Mouse (Mus musculus) liver, embryonic 16.5 days (tissue): ENCODE measurements around the gene Timp3. TPM values are rescaled to one million over a fixed set of nuclear protein-coding genes. Genes with fewer than 3 reads are reported as not detected.

Experiments used
- ATAC-seq: fragments of 200-750 bp; cut with Nextera tagmentation; 2 replicates; pipeline ENCODE4 v1.8.0; 2017; ENCODE audit warnings: low read depth, mild to moderate bottlenecking, moderate number of reproducible peaks, moderate library complexity
- H3K27ac ChIP-seq: fragments of 300-500 bp; sonication (generic); 2 replicates; pipeline ENCODE4 v1.5.1; 2014; ENCODE audit warnings: mild to moderate bottlenecking, low read length
- H3K27me3 ChIP-seq: fragments of 300-500 bp; sonication (generic); 2 replicates; pipeline ENCODE4 v1.6.1; 2014; ENCODE audit warnings: low read depth, low read length, mixed read lengths; ENCODE audit not compliant: control insufficient read depth, insufficient read depth
- H3K36me3 ChIP-seq: fragments of 300-500 bp; sonication (generic); 2 replicates; pipeline ENCODE4 v1.6.1; 2014; ENCODE audit warnings: mild to moderate bottlenecking; ENCODE audit not compliant: control insufficient read depth, insufficient read depth
- H3K4me1 ChIP-seq: fragments of 300-500 bp; sonication (generic); 2 replicates; pipeline ENCODE4 v1.6.1; 2014; ENCODE audit warnings: low read depth, low read length, mixed read lengths; ENCODE audit not compliant: control insufficient read depth
- H3K4me2 ChIP-seq: fragments of 300-500 bp; sonication (generic); 2 replicates; pipeline ENCODE4 v1.6.1; 2014; ENCODE audit warnings: low read depth, low read length, mixed read lengths
- H3K4me3 ChIP-seq: fragments of 300-500 bp; sonication (generic); 2 replicates; pipeline ENCODE4 v1.5.1; 2014; ENCODE audit warnings: low read depth, mild to moderate bottlenecking, low read length
- H3K9ac ChIP-seq: fragments of 300-500 bp; sonication (generic); 2 replicates; pipeline ENCODE4 v1.6.1; 2014; ENCODE audit warnings: low read depth, low read length
- H3K9me3 ChIP-seq: fragments of 300-500 bp; sonication (generic); replicated peaks from 2 replicates; pipeline ENCODE4 v1.6.1; 2016; ENCODE audit warnings: low read length; ENCODE audit not compliant: control insufficient read depth
- WGBS: fragments of 180-500 bp; shearing (Covaris S2); extraction: QIAGEN DNeasy Blood & Tissue Kit; methylation state at CpG from one replicate; pipeline ENCODE4 v1.1.7; 2014; ENCODE audit not compliant: insufficient replicate concordance; 5-methylcytosine and 5-hydroxymethylcytosine counted together
- polyA plus RNA-seq: library from polyadenylated mRNA; unstranded; fragments of >200 nt; fragmentation: Nextera tagmentation; extraction: Ambion mirVana; gene quantifications from 2 replicates; pipeline ENCODE4 v1.2.1, GENCODE M21; 2015

Timp3 gene
- polyA plus RNA-seq, 1 experiment from 2014 or later: 7.3 TPM

DNA sequence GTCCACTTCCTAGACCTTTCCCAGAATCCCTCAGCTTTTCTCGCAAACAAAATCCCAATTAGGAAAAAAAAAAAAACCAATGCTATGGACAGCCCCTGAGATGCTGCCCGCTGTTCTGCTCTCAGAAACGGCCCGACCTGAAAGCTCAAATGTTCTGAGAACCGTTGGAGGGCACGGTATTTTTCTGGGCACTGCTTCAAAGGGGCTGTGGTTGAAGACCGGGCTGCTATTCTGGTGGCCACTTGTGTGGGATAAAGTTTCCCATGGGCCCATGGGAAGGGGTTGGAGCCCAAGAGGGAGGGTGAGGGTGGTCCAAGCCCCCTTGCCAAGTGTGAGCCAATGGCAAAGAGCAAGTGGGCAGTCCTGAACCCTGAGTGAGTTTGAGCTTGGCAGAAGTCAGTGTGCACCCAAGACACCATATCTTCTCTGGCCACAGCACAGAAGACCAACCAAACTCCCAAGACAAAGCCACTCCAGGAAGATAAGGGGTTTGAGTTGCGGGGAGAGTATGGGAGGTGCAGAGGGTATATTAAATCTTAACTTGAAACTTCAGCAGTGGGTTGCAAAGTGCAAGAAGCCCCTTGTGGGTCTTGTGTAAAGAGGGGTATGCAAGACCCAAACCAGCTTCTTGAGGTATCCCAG lies 29.2 kb downstream of the Timp3 start:
- 80% methylated on average over 8 of the region's 8 CpGs for WGBS
- Histone ChIP-seq H3K9ac (no peak overlapping the region), H3K27me3 (no peaks in the 10 kb centered on the region), H3K4me1 (peaks cover 37% of the 10 kb centered on the region), H3K4me3 (no peak overlapping the region), H3K9me3 (no peaks in the 10 kb centered on the region), H3K27ac (peak overlapping the region; percentile 20; the same call in 1 of the 2 replicates), H3K4me2 (no peak overlapping the region), H3K36me3 (no peaks in the 10 kb centered on the region)
- ATAC-seq: no peak

DNA sequence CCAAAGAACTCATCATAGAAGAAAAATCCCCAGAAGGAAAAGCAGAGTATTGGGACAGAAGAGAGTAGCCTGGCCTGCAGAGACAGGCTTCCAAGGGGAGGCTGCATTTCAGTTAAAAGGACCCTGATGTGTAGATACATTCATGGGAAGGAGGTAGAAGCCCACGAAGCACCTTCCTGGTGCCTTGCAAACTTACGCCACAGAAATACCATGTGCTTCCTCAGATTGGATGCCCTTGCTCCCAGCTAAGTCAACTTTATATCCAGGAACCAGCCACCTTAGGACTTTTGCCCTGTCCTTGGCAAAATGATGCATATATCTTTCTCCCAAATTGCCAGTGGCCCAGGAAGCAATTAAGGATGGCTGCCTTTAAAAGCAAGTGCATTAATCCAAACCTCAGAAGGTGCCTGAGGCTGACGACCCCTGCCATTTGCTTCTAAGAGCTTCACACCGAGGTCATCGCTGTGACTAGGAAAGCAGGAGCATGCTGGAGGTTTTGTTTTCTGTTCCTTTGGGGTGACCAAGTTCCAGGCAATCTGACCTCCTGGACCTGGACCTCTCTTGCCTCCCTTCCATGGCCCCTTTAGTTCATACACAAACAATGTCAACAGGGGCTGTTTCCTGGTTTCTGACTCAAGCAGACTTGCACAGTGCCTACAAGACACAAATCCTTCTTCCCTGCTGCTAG lies 31.0 kb downstream of the Timp3 start:
- Histone ChIP-seq H3K27ac (no peak overlapping the region), H3K4me1 (peaks cover 37% of the 10 kb centered on the region), H3K36me3 (no peaks in the 10 kb centered on the region), H3K9ac (no peak overlapping the region), H3K4me3 (no peak overlapping the region), H3K9me3 (no peaks in the 10 kb centered on the region), H3K27me3 (no peaks in the 10 kb centered on the region), H3K4me2 (no peak overlapping the region)
- no peak for ATAC-seq
- WGBS: 54% methylated on average over 5 of the region's 5 CpGs

DNA sequence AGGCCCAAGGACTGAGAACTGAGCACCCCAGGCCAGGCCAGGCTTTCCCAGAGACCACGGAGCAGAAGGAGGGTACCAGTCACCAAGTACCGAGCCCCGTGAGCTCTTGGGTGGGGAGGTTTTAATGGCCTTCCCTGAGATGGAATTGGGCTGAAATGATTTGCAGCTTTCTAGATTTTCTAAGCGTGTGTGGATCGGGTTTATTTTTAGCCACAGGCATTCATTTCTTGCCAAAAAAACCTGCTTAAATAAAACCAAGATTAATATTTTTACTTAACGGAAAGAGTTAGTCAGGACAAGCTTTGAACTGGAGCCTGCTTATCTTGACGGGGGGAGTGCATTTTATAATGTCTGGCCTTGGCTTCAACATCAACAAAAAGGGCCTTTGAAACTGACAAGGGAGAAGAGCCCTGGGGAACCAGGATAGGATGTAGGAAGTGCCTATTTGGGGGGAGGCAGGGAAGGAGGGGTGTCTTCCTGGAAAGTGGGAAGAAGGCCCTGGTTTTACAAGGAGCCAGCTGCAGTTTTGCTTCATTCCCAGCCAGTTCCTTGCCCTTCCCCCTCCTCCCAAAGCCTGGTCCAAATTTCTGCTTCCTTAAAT lies 31.6 kb downstream of the Timp3 start:
- H3K4me1 ChIP-seq: peaks cover 37% of the 10 kb centered on the region
- no peak for ATAC-seq
- H3K27ac ChIP-seq: no peak overlapping the region
- no peaks in the 10 kb centered on the region for H3K36me3 ChIP-seq
- H3K27me3 ChIP-seq: no peaks in the 10 kb centered on the region
- no peaks in the 10 kb centered on the region for H3K9me3 ChIP-seq
- H3K9ac ChIP-seq: no peak overlapping the region
- 60% methylated on average over 7 of the region's 7 CpGs for WGBS
- no peak overlapping the region for H3K4me2 ChIP-seq
- H3K4me3 ChIP-seq: no peak overlapping the region

DNA sequence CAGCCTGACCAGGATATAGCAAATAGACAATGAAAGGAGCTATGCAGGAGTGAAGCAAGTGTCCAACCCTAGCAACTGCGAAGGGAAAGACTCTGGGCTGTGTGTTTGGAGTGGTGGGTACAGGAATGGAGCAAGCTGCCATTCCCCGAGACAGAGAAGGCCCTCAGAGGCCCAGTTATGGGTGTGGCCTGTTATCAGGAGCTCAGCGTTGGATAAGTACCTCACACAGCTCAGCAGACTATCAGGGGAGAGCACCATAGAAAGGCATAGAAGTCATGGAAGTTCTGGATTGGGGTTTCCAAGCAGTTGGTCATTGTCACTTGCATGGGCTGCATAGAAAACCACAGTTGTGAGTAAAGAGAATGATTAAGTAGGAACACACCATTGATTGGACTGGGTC lies 32.8 kb downstream of the Timp3 start:
- no peak overlapping the region for H3K27ac ChIP-seq
- ATAC-seq: peak; percentile 89
- no peaks in the 10 kb centered on the region for H3K36me3 ChIP-seq
- H3K9ac ChIP-seq: 0 out of 2 replicates have a peak overlapping the region, but pooled peaks have one; percentile 2
- 36% methylated on average over 3 of the region's 3 CpGs for WGBS
- peaks cover 37% of the 10 kb centered on the region for H3K4me1 ChIP-seq
- H3K4me2 ChIP-seq: peak overlapping the region; percentile 33
- H3K27me3 ChIP-seq: no peaks in the 10 kb centered on the region
- no peaks in the 10 kb centered on the region for H3K9me3 ChIP-seq
- H3K4me3 ChIP-seq: peak overlapping the region; percentile 0; the same call in 1 of the 2 replicates

DNA sequence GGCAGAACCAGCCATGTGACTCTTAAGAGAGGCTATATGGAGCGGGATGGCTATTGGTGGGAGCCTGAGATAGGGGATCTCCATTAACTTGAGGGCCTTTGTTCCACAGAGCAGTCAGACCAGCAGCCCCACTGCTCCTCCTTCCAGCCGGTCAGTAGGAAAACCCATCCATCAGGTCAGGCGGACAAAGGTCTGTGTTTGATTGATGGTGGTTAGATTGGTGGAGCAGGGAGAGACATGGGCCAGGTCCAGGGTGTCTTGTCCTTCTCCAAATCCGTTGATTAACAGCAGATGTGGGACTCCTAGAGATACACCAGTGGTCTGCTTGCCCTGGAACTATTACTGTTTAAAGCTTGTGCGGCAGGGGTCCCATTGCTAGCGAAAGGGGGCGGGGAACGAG lies 34.4 kb downstream of the Timp3 start:
- peaks cover 33% of the 10 kb centered on the region for H3K4me1 ChIP-seq
- ATAC-seq: no peak
- no peak overlapping the region for H3K4me3 ChIP-seq
- no peaks in the 10 kb centered on the region for H3K36me3 ChIP-seq
- H3K27ac ChIP-seq: no peak overlapping the region
- H3K9ac ChIP-seq: no peak overlapping the region
- H3K9me3 ChIP-seq: no peaks in the 10 kb centered on the region
- WGBS: 62% methylated on average over 8 of the region's 8 CpGs
- no peak overlapping the region for H3K4me2 ChIP-seq
- no peaks in the 10 kb centered on the region for H3K27me3 ChIP-seq

DNA sequence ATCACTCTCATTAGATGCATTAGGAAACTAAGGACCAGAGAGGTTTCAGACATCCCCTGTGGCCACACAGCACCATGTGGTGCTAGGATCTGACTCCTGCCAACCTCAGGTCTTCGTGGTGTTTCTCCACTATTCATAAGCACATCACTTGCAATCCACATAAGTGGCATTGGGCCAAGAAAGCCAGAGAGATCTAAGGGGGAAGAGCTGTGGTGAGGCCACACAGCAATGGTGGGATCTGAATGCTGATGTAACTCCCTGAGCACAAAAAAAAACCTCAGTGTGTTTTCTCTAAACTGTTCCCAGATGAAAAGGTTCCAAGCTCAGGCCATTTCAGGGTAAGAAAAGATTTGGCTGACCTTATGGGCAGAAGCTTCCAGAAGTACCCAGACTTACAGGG lies 36.3 kb downstream of the Timp3 start:
- no peak for ATAC-seq
- Histone ChIP-seq H3K4me2 (no peak overlapping the region), H3K36me3 (no peaks in the 10 kb centered on the region), H3K9ac (no peak overlapping the region), H3K27me3 (no peaks in the 10 kb centered on the region), H3K4me1 (peaks cover 44% of the 10 kb centered on the region), H3K4me3 (no peak overlapping the region), H3K27ac (no peak overlapping the region), H3K9me3 (no peaks in the 10 kb centered on the region)
- WGBS: 48% methylated on average over 1 of the region's 1 CpGs

DNA sequence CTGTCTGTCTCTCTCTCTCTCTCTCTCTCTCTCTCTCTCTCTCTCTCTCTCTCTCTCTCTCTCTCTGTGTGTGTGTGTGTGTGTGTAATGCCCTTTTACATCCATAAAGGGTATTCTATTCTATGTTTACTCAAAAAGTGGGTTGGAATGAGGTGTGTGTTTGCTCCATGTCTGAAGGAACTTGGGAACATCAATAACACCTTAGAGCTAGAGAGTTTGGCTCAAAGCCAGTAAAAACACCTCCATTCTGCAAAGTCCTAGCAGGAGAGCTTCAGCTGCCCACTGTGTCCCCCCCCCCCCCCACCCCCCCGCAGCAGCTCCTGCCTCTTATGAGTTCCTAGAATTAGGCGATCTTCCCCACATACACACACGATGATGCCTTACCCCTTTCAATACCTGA lies 37.1 kb downstream of the Timp3 start:
- Histone ChIP-seq H3K4me3 (no peak overlapping the region), H3K27ac (no peak overlapping the region), H3K9me3 (no peaks in the 10 kb centered on the region), H3K9ac (no peak overlapping the region), H3K36me3 (no peaks in the 10 kb centered on the region), H3K4me2 (no peak overlapping the region), H3K27me3 (no peaks in the 10 kb centered on the region), H3K4me1 (peaks cover 47% of the 10 kb centered on the region)
- ATAC-seq: no peak
- WGBS: 60% methylated on average over 2 of the region's 3 CpGs

DNA sequence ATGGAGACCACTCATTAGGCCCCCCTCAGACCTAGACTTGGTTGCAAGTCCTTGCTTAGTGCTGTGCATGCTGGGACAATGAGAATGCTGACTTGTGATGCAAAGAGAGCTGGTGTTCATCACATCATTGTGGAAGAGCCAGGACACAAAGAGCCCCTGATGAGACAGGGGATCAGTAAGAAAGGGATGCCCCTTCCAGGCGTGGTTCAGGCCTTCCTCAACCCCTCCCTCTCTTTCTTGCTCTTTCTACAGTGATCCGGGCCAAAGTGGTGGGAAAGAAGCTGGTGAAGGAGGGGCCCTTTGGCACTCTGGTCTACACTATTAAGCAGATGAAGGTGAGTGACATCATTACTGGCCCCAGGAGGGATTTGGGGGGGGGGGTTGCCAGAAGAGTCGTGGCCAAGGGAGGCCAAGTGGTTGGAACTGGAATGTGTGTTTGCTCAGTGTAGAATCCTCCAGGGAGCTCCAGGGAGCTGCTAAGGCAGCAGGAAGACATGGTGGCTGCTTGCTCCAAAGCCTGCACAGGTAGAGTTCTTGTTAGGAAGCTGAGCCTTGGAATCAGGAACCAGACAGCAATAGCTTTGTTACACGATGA lies 38.0 kb downstream of the Timp3 start:
- H3K36me3 ChIP-seq: no peaks in the 10 kb centered on the region
- H3K4me1 ChIP-seq: peaks cover 46% of the 10 kb centered on the region
- H3K27me3 ChIP-seq: no peaks in the 10 kb centered on the region
- no peak overlapping the region for H3K27ac ChIP-seq
- ATAC-seq: no peak
- no peaks in the 10 kb centered on the region for H3K9me3 ChIP-seq
- no peak overlapping the region for H3K4me2 ChIP-seq
- no peak overlapping the region for H3K4me3 ChIP-seq
- 54% methylated on average over 4 of the region's 4 CpGs for WGBS
- no peak overlapping the region for H3K9ac ChIP-seq

DNA sequence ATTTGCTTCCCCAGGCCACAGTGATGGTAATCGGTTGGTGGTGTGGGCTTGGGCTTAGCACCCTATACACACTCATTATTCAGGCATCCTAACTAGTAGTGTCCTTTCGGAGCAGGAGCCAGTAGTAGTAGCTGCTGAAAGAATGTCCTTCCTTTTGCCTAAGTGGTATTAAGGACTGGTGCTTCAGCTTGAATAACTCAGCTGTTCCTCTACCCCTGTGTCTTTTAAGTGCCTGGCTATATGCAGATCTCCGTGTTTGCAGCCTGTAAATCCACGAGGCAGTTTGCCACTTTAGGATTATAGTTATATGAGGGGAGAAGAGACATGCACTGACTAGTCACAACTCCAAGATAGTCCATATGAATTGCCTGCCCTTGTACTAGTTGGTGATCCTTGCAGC lies 38.9 kb downstream of the Timp3 start:
- Histone ChIP-seq H3K36me3 (no peaks in the 10 kb centered on the region), H3K4me3 (no peak overlapping the region), H3K9me3 (no peaks in the 10 kb centered on the region), H3K27me3 (no peaks in the 10 kb centered on the region), H3K27ac (no peak overlapping the region), H3K9ac (no peak overlapping the region), H3K4me1 (peaks cover 40% of the 10 kb centered on the region), H3K4me2 (no peak overlapping the region)
- whole genome bisulfite sequencing: 68% methylated on average over 4 of the region's 4 CpGs
- no peak for ATAC-seq
